Mouse (Mus musculus): Measurements from ENCODE around the gene 1700018F24Rik.
"Not testable (repeated sequence)": the region's sequence is repeated elsewhere in the genome, so short reads cannot be mapped to it uniquely, and the experiment has no call there.

1700018F24Rik gene

GRCm38 (mm10) chr5:145083201-145083600 is 40.4 kb downstream of the 1700018F24Rik start:
- DNase-seq: not testable (repeated sequence)

GRCm38 (mm10) chr5:145083632-145084451 is 41.1 kb downstream of the 1700018F24Rik start, which contains the start of the genes Arpc1a and Kpna7:
Gene Arpc1a (plus strand): TSS chr5:145083830.
Gene Kpna7 (minus strand): TSS chr5:145084030.
- DNase-seq: peak; percentile 93

DNA sequence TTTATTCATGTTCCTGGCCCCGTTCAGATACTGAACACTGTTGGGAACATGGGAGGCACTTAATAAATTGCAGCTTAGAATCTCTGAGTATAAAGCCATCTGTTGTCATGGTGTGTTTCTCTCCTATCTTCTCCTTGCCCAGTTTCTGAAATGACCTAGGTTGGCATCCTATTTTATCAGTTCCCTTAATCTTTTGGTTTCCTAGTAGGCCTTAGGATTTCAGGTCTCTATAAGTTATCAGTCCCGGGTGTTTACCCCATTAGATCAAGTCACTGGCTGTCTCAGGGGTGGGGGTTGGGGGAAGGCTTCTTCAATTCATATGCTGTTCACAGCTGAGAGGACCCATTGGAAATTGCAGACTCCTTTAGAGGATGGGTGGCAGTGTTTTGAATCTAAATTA is 42.0 kb downstream of the 1700018F24Rik start:
- no peak for DNase-seq

GRCm38 (mm10) chr5:145088186-145088585 is 45.4 kb downstream of the 1700018F24Rik start:
- DNase-seq: no peak

GRCm38 (mm10) chr5:145089878-145090277 is 47.1 kb downstream of the 1700018F24Rik start:
- DNase-seq: no peak
